Mouse (Mus musculus) forelimb bud, embryonic 11.5 days (tissue): ENCODE measurements around the gene Gnai1.

Source experiments
- DNase-seq: peaks from one replicate; pipeline ENCODE4 v3.0.0-alpha.2; 2012; ENCODE audit warnings: low read depth, low spot score

Gnai1 gene

GRCm38 (mm10) chr5:18288079-18288478 lies 72.1 kb downstream of the Gnai1 start:
- no peak for DNase-seq

- DNase-seq = no peak
Measured at GRCm38 (mm10) chr5:18282095-18282494, 78.1 kb downstream of the Gnai1 start.

- peak; percentile 24 for DNase-seq
Measured at GRCm38 (mm10) chr5:18274352-18274940, 85.7 kb downstream of the Gnai1 start.

- no peak for DNase-seq
Measured at GRCm38 (mm10) chr5:18273291-18274284, 86.6 kb downstream of the Gnai1 start.

GRCm38 (mm10) chr5:18250379-18251017 lies 109.7 kb downstream of the Gnai1 start:
- DNase-seq = no peak

- DNase-seq = peak; percentile 31
Measured at GRCm38 (mm10) chr5:18249132-18249531, 111.0 kb downstream of the Gnai1 start.

- DNase-seq = no peak
Measured at GRCm38 (mm10) chr5:18229396-18229795, 130.8 kb downstream of the Gnai1 start.

GRCm38 (mm10) chr5:18228866-18229265 lies 131.3 kb downstream of the Gnai1 start:
- DNase-seq = no peak

GRCm38 (mm10) chr5:18220873-18221272 lies 139.3 kb downstream of the Gnai1 start:
- no peak for DNase-seq

GRCm38 (mm10) chr5:18218292-18218691 lies 141.9 kb downstream of the Gnai1 start:
- DNase-seq = no peak

GRCm38 (mm10) chr5:18217856-18218255 lies 142.3 kb downstream of the Gnai1 start:
- no peak for DNase-seq
